Mouse (Mus musculus) ES-CJ7 (cell line): Measurements from ENCODE around the gene Gdpgp1.

Experiments used
- DNase-seq: peaks from one replicate; pipeline ENCODE4 v3.0.0; 2011; ENCODE audit warnings: low read depth, low spot score

Gene Gdpgp1

GRCm38 (mm10) chr7:80221179-80221750, 11.4 kb upstream of the Gdpgp1 start:
- peak; percentile 79 for DNase-seq

- DNase-seq, result no peak
Observed at GRCm38 (mm10) chr7:80227065-80227464, 5.6 kb upstream of the Gdpgp1 start.

DNA sequence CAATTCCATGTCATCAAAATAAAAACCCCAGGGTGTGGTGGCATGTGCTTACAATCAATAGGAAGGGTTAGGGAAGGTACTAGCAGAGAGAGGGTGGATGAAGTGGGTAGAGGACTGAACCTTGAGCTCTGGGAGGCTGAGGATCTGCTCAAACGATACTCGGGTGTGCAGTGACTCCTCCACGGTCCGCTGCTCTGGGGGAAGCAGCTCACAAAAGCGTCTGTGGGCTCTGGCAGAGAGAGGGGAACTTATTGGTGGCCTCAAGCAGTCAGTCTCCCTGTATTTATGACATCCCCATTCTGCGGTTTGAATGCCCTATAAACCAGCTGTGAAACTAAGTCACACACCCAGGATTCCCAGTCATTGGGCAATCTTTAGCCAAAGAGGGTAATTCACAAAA, 2.5 kb upstream of the Gdpgp1 start:
- DNase-seq, result no peak

DNA sequence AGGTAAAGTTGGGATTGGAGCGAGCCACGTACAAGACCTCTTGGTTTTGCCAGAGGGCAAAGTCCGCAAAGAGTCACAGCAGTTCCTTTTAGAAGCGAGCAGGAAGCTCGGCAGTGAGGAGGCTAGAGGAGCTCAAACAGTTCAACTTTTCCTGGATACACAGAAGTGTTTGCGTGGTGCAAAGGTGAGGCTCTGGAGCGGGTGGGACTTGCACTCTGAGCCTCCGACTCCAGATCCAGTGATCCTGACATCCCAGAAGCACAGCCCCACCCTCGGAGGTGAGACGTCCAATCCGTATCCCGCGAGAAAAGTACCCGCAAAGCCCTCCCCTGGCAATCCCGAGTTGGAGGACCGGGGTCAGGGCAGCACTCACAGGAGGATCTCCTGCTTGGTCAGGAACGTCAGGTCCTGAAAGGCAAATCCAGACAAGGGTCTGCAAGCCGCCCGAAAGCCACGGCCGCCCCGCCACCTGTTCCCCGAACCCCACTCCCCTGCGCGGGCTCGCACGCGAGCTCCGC, 635 bp upstream of the Gdpgp1 start:
- DNase-seq, result peak; percentile 77

- DNase-seq, result no peak
Observed at GRCm38 (mm10) chr7:80233799-80234198, 1.1 kb downstream of the Gdpgp1 start.

DNA sequence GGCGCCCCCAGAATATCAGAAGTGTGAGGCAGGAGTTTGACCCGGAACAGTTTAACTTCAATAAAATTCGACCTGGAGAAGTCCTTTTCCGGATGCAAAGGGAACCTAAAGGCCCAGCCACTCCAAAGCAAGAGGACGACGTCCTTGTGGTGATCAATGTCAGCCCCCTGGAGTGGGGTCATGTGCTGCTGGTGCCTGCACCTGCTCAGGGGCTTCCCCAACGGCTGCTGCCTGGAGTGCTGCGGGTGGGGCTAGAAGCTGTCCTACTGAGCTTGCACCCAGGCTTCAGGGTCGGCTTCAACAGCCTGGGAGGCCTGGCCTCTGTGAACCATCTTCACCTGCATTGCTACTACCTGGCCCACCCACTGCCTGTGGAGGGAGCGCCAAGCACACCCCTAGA, 5.9 kb downstream of the Gdpgp1 start:
- peak; percentile 40 for DNase-seq

GRCm38 (mm10) chr7:80241661-80242060, 9.0 kb downstream of the Gdpgp1 start:
- DNase-seq, result no peak

- DNase-seq, result no peak
Observed at GRCm38 (mm10) chr7:80244851-80245250, 12.2 kb downstream of the Gdpgp1 start.

GRCm38 (mm10) chr7:80246148-80246721, 13.6 kb downstream of the Gdpgp1 start, which contains the start of gene Ttll13:
Ttll13 (plus strand) TSS chr7:80246376.
- peak; percentile 99 for DNase-seq

GRCm38 (mm10) chr7:80246859-80247258, 14.2 kb downstream of the Gdpgp1 start:
- DNase-seq, result no peak

GRCm38 (mm10) chr7:80252437-80252836, 19.8 kb downstream of the Gdpgp1 start:
- DNase-seq, result no peak

- DNase-seq, result no peak
Observed at GRCm38 (mm10) chr7:80252886-80253285, 20.2 kb downstream of the Gdpgp1 start.

GRCm38 (mm10) chr7:80255981-80256380, 23.3 kb downstream of the Gdpgp1 start:
- DNase-seq, result peak; percentile 37

DNA sequence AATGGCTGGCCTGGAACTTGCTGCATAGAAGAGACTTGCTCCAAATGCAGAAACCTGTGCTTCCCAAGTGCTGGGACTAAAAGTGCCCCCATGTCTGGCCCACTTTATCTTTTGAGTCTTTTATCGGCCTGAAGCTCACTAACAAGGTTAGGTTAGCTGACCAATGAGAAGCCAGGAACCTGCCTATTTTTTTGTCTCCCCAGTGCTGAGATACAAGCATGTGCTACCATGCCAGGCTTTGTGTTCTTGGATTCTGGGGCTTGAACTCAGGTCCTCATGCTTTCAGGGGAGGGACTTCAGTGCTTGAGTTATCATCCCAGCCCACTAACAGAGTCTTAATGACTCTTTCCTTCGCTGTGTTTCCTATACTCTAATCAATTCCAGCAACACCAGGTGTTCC, 25.0 kb downstream of the Gdpgp1 start:
- DNase-seq, result no peak

DNA sequence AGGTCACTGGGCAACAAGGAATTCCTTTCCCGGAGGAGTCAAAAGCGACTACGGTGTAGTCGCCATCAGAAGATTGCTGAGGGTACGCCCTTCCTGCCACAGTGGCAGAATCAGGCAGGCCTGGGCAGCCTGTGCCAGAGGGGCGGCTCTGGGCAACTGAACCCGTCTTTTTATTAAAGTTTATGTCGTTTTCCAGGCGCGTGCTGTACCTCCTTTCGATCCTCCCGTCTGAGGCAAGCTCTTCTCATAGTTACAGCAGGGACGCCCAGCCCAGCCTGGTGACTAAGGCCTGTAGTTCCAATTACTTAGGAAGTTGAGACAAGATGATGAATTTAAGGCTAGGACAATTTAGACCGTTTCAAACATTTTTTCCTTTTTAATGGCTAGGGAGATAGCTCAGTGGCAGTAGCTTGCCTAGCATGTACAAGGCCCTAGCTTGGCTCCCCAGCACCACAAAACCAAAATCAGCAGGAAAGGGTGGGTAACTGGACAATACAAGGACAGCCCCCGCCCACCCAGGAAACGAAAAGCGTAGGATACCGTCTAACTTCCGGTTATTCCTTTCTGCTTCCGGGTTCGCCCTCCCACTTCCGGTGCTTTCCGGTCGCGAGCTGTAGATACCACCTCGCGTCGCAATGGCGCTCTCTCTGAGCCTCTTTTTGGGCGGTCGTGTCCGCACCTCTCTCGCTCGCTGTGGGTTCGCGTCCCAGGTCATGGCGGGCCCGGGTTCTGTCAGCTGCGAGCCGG, 28.1 kb downstream of the Gdpgp1 start, which contains the start of gene Ngrn:
Ngrn (plus strand) TSS at position 591 of the 747 bp plus-strand sequence.
- peak; percentile 87 for DNase-seq

- peak; percentile 48 for DNase-seq
Observed at GRCm38 (mm10) chr7:80261372-80261990, 28.8 kb downstream of the Gdpgp1 start.

- DNase-seq, result no peak
Observed at GRCm38 (mm10) chr7:80264606-80265005, 31.9 kb downstream of the Gdpgp1 start.

GRCm38 (mm10) chr7:80267764-80268163, 35.1 kb downstream of the Gdpgp1 start:
- no peak for DNase-seq

GRCm38 (mm10) chr7:80268897-80269750, 36.5 kb downstream of the Gdpgp1 start, which contains the start of gene Vps33b:
Vps33b (plus strand) TSS chr7:80269649.
- DNase-seq, result peak; percentile 94

- DNase-seq, result no peak
Observed at GRCm38 (mm10) chr7:80269751-80270255, 37.1 kb downstream of the Gdpgp1 start.

DNA sequence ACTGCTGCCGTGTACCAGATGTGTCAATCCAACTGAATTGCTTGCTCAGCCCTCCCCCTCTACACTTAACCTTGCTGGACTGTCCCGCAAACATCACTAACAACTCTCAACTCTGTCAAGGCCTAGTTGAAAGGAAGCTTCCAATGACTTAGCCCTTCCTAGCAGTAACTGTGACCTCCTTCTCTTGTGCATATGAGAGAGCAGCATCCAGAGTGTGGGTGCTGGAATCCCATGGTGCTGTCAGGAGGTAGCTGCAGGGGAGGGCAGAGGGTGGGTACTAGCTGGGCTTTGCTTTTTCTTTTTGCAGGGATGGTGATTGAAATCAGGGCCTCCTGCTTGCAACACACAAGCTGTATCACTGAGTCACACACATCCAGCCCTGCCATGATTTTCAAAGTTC, 40.8 kb downstream of the Gdpgp1 start:
- no peak for DNase-seq
